Mouse (Mus musculus) embryonic fibroblast, embryonic 13.5 days (primary cell): ENCODE results near the gene Hoxa6. TPM values are rescaled to one million over a fixed set of nuclear protein-coding genes. Genes with fewer than 3 reads are reported as not detected.
A peak's percentile ranks its signal among the peaks of the same experiment; 100 is the strongest.

ENCODE experiments used
- H3K27ac ChIP-seq: 2 replicates; pipeline ENCODE4 v1.5.1; 2012; ENCODE audit warnings: low read length, control low read depth, inconsistent platforms; ENCODE audit not compliant: insufficient read depth
- H3K4me1 ChIP-seq: 2 replicates; pipeline ENCODE4 v1.6.1; 2011; ENCODE audit warnings: low read length; ENCODE audit not compliant: control insufficient read depth, insufficient read depth
- H3K4me3 ChIP-seq: 2 replicates; pipeline ENCODE4 v1.5.1; 2011; ENCODE audit warnings: mild to moderate bottlenecking, control low read depth, low read length; ENCODE audit not compliant: insufficient read depth
- CTCF ChIP-seq: IDR thresholded peaks from 2 replicates; pipeline ENCODE4 v1.5.1; 2011; ENCODE audit warnings: mild to moderate bottlenecking, control low read depth, low read length, moderate library complexity, borderline replicate concordance; ENCODE audit not compliant: insufficient read depth
- POLR2A ChIP-seq: IDR thresholded peaks from 2 replicates; pipeline ENCODE4 v1.6.1; 2011; ENCODE audit warnings: low read depth, mild to moderate bottlenecking, control low read depth, low read length, moderate library complexity
- polyA plus RNA-seq: library from polyadenylated mRNA; stranded (reverse); fragments of >200 nt; gene quantifications from 2 replicates; pipeline ENCODE4 v1.2.4, GENCODE M21; 2011; ENCODE audit warnings: low read depth; ENCODE audit not compliant: missing spikeins, insufficient read length

Hoxa6 gene
- polyA plus RNA-seq, 1 experiment = 2.8 TPM

GRCm38 (mm10) chr6:52202362-52203120 is 6.0 kb downstream of the Hoxa6 start:
- peak overlapping the region; percentile 45 for H3K4me3 ChIP-seq
- H3K27ac ChIP-seq = no peak overlapping the region
- TF ChIP-seq CTCF = no peak
- no peak for TF ChIP-seq POLR2A
- no peaks in the 10 kb centered on the region for H3K4me1 ChIP-seq

- peak overlapping the region; percentile 38; the same call in 1 of the 2 replicates for H3K27ac ChIP-seq
- no peak for TF ChIP-seq CTCF
- no peak for TF ChIP-seq POLR2A
- no peak overlapping the region for H3K4me3 ChIP-seq
- H3K4me1 ChIP-seq = peaks cover under 1% of the 10 kb centered on the region; the same call in 1 of the 2 replicates
These were observed 7.3 kb downstream of the Hoxa6 start for GRCm38 (mm10) chr6:52201269-52201668.

- TF ChIP-seq CTCF = no peak
- TF ChIP-seq POLR2A = no peak
- Histone ChIP-seq H3K4me1 (peaks cover 3% of the 10 kb centered on the region; the same call in 1 of the 2 replicates), H3K27ac (peak overlapping the region; percentile 38; the same call in 1 of the 2 replicates), H3K4me3 (no peak overlapping the region; the same call in 1 of the 2 replicates)
These were observed 7.7 kb downstream of the Hoxa6 start for GRCm38 (mm10) chr6:52200751-52201250.

GRCm38 (mm10) chr6:52200073-52200750 is 8.3 kb downstream of the Hoxa6 start:
- Histone ChIP-seq H3K27ac (peak overlapping the region; percentile 24; the same call in 1 of the 2 replicates), H3K4me3 (peak overlapping the region; percentile 10)

GRCm38 (mm10) chr6:52197271-52197670 is 11.3 kb downstream of the Hoxa6 start:
- TF ChIP-seq CTCF (0 out of 2 replicates have a peak, but pooled peaks have one; percentile 25), POLR2A (no peak)
- no peak overlapping the region for H3K4me3 ChIP-seq
- H3K27ac ChIP-seq = 0 out of 2 replicates have a peak overlapping the region, but pooled peaks have one; percentile 27
- H3K4me1 ChIP-seq = peaks cover 5% of the 10 kb centered on the region

More at GRCm38 (mm10) chr6:52200073-52200750, 8.3 kb downstream of the Hoxa6 start:
- TF ChIP-seq CTCF = no peak
- H3K4me1 ChIP-seq = peaks cover 3% of the 10 kb centered on the region; the same call in 1 of the 2 replicates

GRCm38 (mm10) chr6:52196811-52197210 is 11.7 kb downstream of the Hoxa6 start:
- Histone ChIP-seq H3K4me1 (peaks cover 5% of the 10 kb centered on the region), H3K27ac (peak overlapping the region; percentile 27; the same call in 1 of the 2 replicates), H3K4me3 (no peak overlapping the region)
- no peak for TF ChIP-seq CTCF
- TF ChIP-seq POLR2A = no peak

GRCm38 (mm10) chr6:52194690-52195089 is 13.8 kb downstream of the Hoxa6 start:
- no peak for TF ChIP-seq POLR2A
- TF ChIP-seq CTCF = no peak
- no peak overlapping the region for H3K27ac ChIP-seq
- H3K4me3 ChIP-seq = no peak overlapping the region
- H3K4me1 ChIP-seq = peaks cover 8% of the 10 kb centered on the region

GRCm38 (mm10) chr6:52191860-52192550 is 16.5 kb downstream of the Hoxa6 start:
- TF ChIP-seq CTCF (no peak), POLR2A (peak; percentile 60)
- peaks cover 10% of the 10 kb centered on the region for H3K4me1 ChIP-seq

More at GRCm38 (mm10) chr6:52191860-52192550, 16.5 kb downstream of the Hoxa6 start:
- peak overlapping the region; percentile 59; the same call in 1 of the 2 replicates for H3K27ac ChIP-seq
- peak overlapping the region; percentile 61 for H3K4me3 ChIP-seq
